Mouse (Mus musculus): ENCODE measurements at regions not wholly inside any gene's neighbourhood (a gene's known extent, or its start where the extent isn't known, plus 50 kb on each side); places are given as distances from the start of the nearest gene placed in this dataset.

DNA sequence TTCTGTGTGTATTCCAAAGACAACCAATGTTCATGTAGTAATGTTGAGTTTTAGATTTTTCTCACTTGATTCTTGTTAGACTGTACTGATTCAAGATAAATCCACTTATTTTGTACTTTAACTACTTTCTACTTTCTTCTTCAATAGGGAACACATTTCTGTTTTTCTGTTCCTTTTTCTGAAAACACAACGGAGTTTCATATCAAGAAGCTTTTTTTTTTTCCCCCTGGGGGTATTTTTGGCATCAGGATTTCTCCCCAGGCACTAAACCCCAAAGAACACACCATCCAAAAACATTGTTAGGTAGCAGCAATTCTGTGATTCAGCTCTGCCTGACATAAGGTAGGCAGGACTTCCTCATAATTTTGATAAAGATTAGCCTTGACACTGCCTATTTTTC lies 1200.7 kb downstream of the Gsdmc2 start:
- no peak for DNase-seq (ENCODE audit: low spot score)

GRCm38 (mm10) chr15:62641051-62641710 lies 1203.8 kb downstream of the Gsdmc2 start:
- no peak for DNase-seq (ENCODE audit: low spot score)

- DNase-seq (ENCODE audit: low spot score) = no peak
Observed at GRCm38 (mm10) chr15:62625406-62625805, 1219.6 kb downstream of the Gsdmc2 start.

GRCm38 (mm10) chr15:62616042-62616441 lies 1228.9 kb downstream of the Gsdmc2 start:
- DNase-seq (ENCODE audit: low spot score) = no peak

GRCm38 (mm10) chr15:62596735-62597134 lies 1248.2 kb downstream of the Gsdmc2 start:
- no peak for DNase-seq (ENCODE audit: low spot score)

GRCm38 (mm10) chr15:62588580-62588979 lies 1256.4 kb downstream of the Gsdmc2 start:
- no peak for DNase-seq (ENCODE audit: low spot score)

DNA sequence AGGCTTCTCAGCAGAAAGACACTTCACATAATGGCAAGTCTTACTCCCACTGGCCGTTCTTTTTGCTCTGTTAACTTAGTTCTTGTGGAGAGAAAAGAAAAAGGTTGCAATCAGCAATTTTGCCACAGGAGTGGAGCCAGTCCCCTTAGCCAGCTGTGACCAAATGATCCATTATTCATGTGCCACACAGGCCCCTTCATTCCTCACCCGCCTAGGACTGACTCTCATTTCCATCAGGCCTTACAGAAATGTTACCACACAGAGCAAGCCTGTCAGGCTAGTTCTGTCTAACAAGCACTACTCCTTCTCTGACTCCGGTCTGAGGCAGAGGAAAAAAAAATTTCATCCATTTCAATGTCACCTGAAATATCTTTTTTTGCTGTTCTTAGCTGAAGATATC lies 1266.2 kb downstream of the Gsdmc2 start:
- no peak for DNase-seq (ENCODE audit: low spot score)

DNA sequence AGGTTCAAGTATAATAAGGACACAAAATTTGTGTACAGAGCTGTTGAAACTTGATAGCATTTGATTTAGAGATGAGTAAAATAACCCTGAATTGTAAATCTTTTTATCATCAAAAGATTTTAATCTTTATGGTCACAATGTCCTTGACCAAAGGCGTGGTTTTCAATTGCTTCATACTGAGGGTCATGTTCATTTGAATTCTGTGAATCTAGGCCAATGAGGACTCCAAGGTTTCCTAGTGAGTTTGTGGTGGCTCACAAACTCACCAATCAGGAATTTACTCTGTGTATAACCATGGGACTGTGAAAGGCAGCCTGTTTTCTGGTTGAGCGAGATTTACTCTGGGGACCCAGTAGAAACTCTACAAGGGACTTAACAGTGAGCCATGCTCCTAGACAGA lies 1269.2 kb downstream of the Gsdmc2 start:
- no peak for DNase-seq (ENCODE audit: low spot score)

- no peak for DNase-seq (ENCODE audit: low spot score)
Observed at GRCm38 (mm10) chr15:62571803-62572202, 1273.2 kb downstream of the Gsdmc2 start.

- no peak for DNase-seq (ENCODE audit: low spot score)
Observed at GRCm38 (mm10) chr15:62568788-62569713, 1275.9 kb downstream of the Gsdmc2 start.

- no peak for DNase-seq (ENCODE audit: low spot score)
Observed at GRCm38 (mm10) chr15:62567431-62567830, 1277.5 kb downstream of the Gsdmc2 start.

DNA sequence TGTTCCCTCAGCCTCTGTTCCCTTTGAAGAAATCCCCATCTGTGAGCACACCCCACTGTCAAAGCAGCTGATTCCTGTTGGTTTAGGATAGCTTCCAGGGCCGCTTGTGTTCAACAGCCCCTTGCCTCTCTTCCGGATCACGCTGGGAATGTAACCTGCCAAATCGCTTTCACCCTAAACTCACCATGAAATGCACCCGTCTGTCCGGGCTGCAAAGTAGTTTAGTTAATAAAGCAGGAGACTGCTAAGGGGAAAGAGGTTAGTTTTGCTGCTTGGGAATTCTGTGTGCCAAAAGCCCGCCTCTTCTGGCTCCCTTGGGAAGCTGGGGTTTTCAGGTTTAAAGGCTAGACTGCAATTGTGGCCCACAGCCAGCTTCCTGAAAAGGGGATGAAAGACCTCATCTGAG lies 1278.9 kb downstream of the Gsdmc2 start:
- no peak for DNase-seq (ENCODE audit: low spot score)

DNA sequence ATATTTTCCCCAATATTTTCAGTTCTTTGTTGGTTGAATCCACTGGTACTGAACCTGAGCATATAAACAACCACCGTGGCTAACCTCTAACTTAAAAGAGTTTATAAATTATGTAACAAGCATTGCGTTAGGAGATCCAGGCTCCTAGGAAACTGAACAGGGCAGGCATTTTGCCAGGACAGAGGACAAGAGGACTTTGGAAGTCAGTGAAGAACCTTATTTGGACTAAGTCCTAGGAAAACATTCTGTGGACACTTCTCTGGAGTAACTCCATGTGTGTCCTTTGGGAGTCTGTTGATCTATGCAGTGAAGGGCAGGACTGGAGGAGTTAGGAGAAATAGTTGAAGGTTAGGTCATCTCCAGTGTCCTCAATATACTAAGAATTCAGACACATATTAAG lies 1311.7 kb downstream of the Gsdmc2 start:
- no peak for DNase-seq (ENCODE audit: low spot score)

- no peak for DNase-seq (ENCODE audit: low spot score)
Observed at GRCm38 (mm10) chr15:62528975-62529374, 1316.0 kb downstream of the Gsdmc2 start.

- DNase-seq (ENCODE audit: low spot score) = no peak
Observed at GRCm38 (mm10) chr15:62524628-62525027, 1320.3 kb downstream of the Gsdmc2 start.

GRCm38 (mm10) chr15:62524135-62524534 lies 1320.8 kb downstream of the Gsdmc2 start:
- no peak for DNase-seq (ENCODE audit: low spot score)

- DNase-seq (ENCODE audit: low spot score) = no peak
Observed at GRCm38 (mm10) chr15:62513462-62513861, 1331.5 kb downstream of the Gsdmc2 start.

GRCm38 (mm10) chr15:62511461-62511860 lies 1333.5 kb downstream of the Gsdmc2 start:
- no peak for DNase-seq (ENCODE audit: low spot score)

DNA sequence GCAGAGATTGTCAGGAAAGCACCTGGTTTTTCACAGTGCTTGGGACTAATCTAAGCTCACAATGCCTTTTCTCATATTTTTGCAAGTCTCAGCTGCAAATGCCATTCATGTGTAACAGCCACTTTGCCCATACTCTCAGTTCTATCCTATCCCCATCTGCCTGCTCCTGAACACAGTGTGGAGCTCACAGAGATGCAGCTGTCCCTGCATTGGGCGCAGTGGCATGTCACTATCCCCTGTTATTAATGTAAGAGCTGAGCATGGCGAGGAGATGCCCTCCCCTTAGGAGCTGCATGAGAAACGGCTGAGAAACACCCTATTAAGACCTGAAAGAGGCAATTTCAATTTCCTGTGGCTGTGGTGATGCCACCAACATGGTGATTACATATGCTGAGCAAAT lies 1341.1 kb downstream of the Gsdmc2 start:
- DNase-seq (ENCODE audit: low spot score) = no peak

DNA sequence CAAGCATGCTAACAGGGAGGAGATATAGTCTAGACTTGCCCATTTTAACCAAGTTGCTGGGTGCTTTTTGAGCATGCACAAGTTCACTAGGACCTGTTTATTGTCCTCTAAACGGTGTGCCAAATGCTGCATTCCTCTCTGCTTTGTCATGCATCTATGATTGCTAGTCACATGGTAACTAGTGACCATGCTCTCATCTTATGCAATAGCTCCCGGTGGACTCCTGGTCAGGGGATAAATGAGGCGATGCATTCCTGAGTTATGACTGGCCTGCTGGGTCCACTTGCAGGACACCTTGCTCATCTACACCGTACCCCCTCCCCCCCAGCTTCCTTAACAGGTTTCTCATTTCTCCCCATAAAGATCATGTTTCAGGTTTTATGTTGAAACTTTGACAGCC lies 1344.0 kb downstream of the Gsdmc2 start:
- no peak for DNase-seq (ENCODE audit: low spot score)

- no peak for DNase-seq (ENCODE audit: low spot score)
Observed at GRCm38 (mm10) chr15:62500522-62500921, 1344.5 kb downstream of the Gsdmc2 start.

DNA sequence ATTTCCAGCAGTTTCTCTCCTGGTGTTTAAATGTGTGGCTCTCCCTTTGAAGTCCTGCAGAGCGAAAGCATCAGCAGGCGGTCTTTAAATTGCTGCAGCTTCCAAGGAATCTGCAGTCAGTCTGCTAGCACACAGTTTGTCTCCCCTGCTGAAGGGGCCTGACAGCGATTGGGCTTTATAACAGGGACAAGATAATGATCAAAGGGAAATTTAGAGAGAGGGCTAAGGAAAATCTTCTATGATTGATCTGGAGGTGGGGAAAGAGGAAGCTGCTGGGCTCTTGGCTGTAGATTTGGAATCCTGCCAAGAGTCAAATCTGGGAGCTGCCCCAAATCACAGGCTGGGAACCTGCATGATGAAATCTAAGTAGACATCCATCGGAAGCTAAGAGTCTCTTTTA lies 1348.8 kb downstream of the Gsdmc2 start:
- no peak for DNase-seq (ENCODE audit: low spot score)

GRCm38 (mm10) chr15:62492350-62492749 lies 1352.6 kb downstream of the Gsdmc2 start:
- no peak for DNase-seq (ENCODE audit: low spot score)

Data from thymus, postnatal 0 days (tissue).